Mouse (Mus musculus) hindbrain, embryonic 15.5 days (tissue): ENCODE measurements around the gene Pcsk2. TPM values are rescaled to one million over a fixed set of nuclear protein-coding genes. Genes with fewer than 3 reads are reported as not detected.

Experiments
- ATAC-seq: fragments of 200-750 bp; cut with Nextera tagmentation; 2 replicates; pipeline ENCODE4 v1.8.0; 2017; ENCODE audit warnings: low read depth, moderate number of reproducible peaks, moderate TSS enrichment; ENCODE audit not compliant: low FRiP score
- H3K27ac ChIP-seq: fragments of 300-500 bp; sonication (generic); replicated peaks from 2 replicates; pipeline ENCODE4 v1.5.1; 2015; ENCODE audit warnings: mild to moderate bottlenecking, inconsistent platforms
- H3K27me3 ChIP-seq: fragments of 300-500 bp; sonication (generic); 2 replicates; pipeline ENCODE4 v1.6.1; 2015; ENCODE audit warnings: control low read depth, inconsistent platforms
- H3K36me3 ChIP-seq: fragments of 300-500 bp; sonication (generic); 2 replicates; pipeline ENCODE4 v1.6.1; 2015; ENCODE audit warnings: control low read depth, inconsistent platforms
- H3K4me1 ChIP-seq: fragments of 300-500 bp; sonication (generic); replicated peaks from 2 replicates; pipeline ENCODE4 v1.6.1; 2015; ENCODE audit warnings: control low read depth, inconsistent platforms
- H3K4me2 ChIP-seq: fragments of 300-500 bp; sonication (generic); 2 replicates; pipeline ENCODE4 v1.6.1; 2015; ENCODE audit warnings: moderate library complexity, mild to moderate bottlenecking, inconsistent platforms
- H3K4me3 ChIP-seq: fragments of 300-500 bp; sonication (generic); 2 replicates; pipeline ENCODE4 v1.5.1; 2015; ENCODE audit warnings: mild to moderate bottlenecking, inconsistent platforms
- H3K9ac ChIP-seq: fragments of 300-500 bp; sonication (generic); 2 replicates; pipeline ENCODE4 v1.6.1; 2015; ENCODE audit warnings: inconsistent platforms
- H3K9me3 ChIP-seq: fragments of 300-500 bp; sonication (generic); 2 replicates; pipeline ENCODE4 v1.6.1; 2016; ENCODE audit warnings: control low read depth, inconsistent platforms
- WGBS: fragments of 180-500 bp; shearing (Covaris S2); methylation state at CpG from one replicate; pipeline ENCODE4 v1.1.7; 2015; 5-methylcytosine and 5-hydroxymethylcytosine counted together
- polyA plus RNA-seq: library from polyadenylated mRNA; unstranded; fragments of >200 nt; fragmentation: Nextera tagmentation; extraction: Ambion mirVana; gene quantifications from 2 replicates; pipeline ENCODE4 v1.2.1, GENCODE M21; 2015

Gene Pcsk2
- polyA plus RNA-seq, 1 experiment from 2014 or later = 22.4 TPM

- H3K9ac ChIP-seq = no peak overlapping the region
- no peaks in the 10 kb centered on the region for H3K36me3 ChIP-seq
- ATAC-seq = no peak
- H3K4me1 ChIP-seq = no peaks in the 10 kb centered on the region
- no peak overlapping the region for H3K27ac ChIP-seq
- no peak overlapping the region for H3K4me2 ChIP-seq
- H3K27me3 ChIP-seq = no peaks in the 10 kb centered on the region
- no peaks in the 10 kb centered on the region for H3K9me3 ChIP-seq
- 72% methylated on average over 6 of the region's 6 CpGs for WGBS
- no peak overlapping the region for H3K4me3 ChIP-seq
Observed at GRCm38 (mm10) chr2:143585341-143585740, 39.4 kb downstream of the Pcsk2 start.

- Histone ChIP-seq H3K36me3 (no peaks in the 10 kb centered on the region), H3K9me3 (no peaks in the 10 kb centered on the region), H3K4me3 (no peak overlapping the region), H3K4me2 (no peak overlapping the region), H3K27ac (no peak overlapping the region), H3K27me3 (no peaks in the 10 kb centered on the region), H3K9ac (no peak overlapping the region), H3K4me1 (no peaks in the 10 kb centered on the region)
- WGBS = 90% methylated on average over 2 of the region's 2 CpGs
- no peak for ATAC-seq
Observed at GRCm38 (mm10) chr2:143590398-143590797, 44.4 kb downstream of the Pcsk2 start.

GRCm38 (mm10) chr2:143603071-143603470 lies 57.1 kb downstream of the Pcsk2 start:
- 67% methylated on average over 3 of the region's 3 CpGs for WGBS
- no peak overlapping the region for H3K4me2 ChIP-seq
- no peaks in the 10 kb centered on the region for H3K4me1 ChIP-seq
- no peak for ATAC-seq
- no peaks in the 10 kb centered on the region for H3K27me3 ChIP-seq
- H3K9ac ChIP-seq = no peak overlapping the region
- no peak overlapping the region for H3K27ac ChIP-seq
- no peak overlapping the region for H3K4me3 ChIP-seq
- H3K36me3 ChIP-seq = no peaks in the 10 kb centered on the region
- no peaks in the 10 kb centered on the region for H3K9me3 ChIP-seq

GRCm38 (mm10) chr2:143603871-143604512 lies 58.0 kb downstream of the Pcsk2 start:
- H3K9me3 ChIP-seq = no peaks in the 10 kb centered on the region
- H3K4me2 ChIP-seq = no peak overlapping the region
- H3K4me3 ChIP-seq = no peak overlapping the region
- WGBS = 43% methylated on average over 2 of the region's 2 CpGs
- no peak overlapping the region for H3K27ac ChIP-seq
- no peaks in the 10 kb centered on the region for H3K4me1 ChIP-seq
- no peak for ATAC-seq
- H3K36me3 ChIP-seq = no peaks in the 10 kb centered on the region
- H3K27me3 ChIP-seq = no peaks in the 10 kb centered on the region
- no peak overlapping the region for H3K9ac ChIP-seq

- H3K36me3 ChIP-seq = no peaks in the 10 kb centered on the region
- no peaks in the 10 kb centered on the region for H3K9me3 ChIP-seq
- no peak for ATAC-seq
- H3K4me3 ChIP-seq = no peak overlapping the region
- WGBS = 63% methylated on average over 9 of the region's 9 CpGs
- H3K27me3 ChIP-seq = no peaks in the 10 kb centered on the region
- H3K4me2 ChIP-seq = no peak overlapping the region
- no peak overlapping the region for H3K9ac ChIP-seq
- peaks cover 3% of the 10 kb centered on the region; the same call in 1 of the 2 replicates for H3K4me1 ChIP-seq
- no peak overlapping the region for H3K27ac ChIP-seq
Observed at GRCm38 (mm10) chr2:143610355-143611331, 64.7 kb downstream of the Pcsk2 start.

- Histone ChIP-seq H3K27me3 (no peaks in the 10 kb centered on the region), H3K9ac (no peak overlapping the region), H3K9me3 (no peaks in the 10 kb centered on the region), H3K4me3 (no peak overlapping the region), H3K27ac (no peak overlapping the region), H3K4me2 (no peak overlapping the region), H3K36me3 (no peaks in the 10 kb centered on the region), H3K4me1 (peaks cover 3% of the 10 kb centered on the region; the same call in 1 of the 2 replicates)
- 90% methylated on average over 3 of the region's 3 CpGs for WGBS
- ATAC-seq = no peak
Observed at GRCm38 (mm10) chr2:143613466-143613865, 67.5 kb downstream of the Pcsk2 start.

- no peak for ATAC-seq
- WGBS = 60% methylated on average over 5 of the region's 5 CpGs
- no peak overlapping the region for H3K27ac ChIP-seq
- no peak overlapping the region for H3K4me2 ChIP-seq
- no peaks in the 10 kb centered on the region for H3K36me3 ChIP-seq
- no peak overlapping the region for H3K4me3 ChIP-seq
- peaks cover 3% of the 10 kb centered on the region; the same call in 1 of the 2 replicates for H3K4me1 ChIP-seq
- H3K9ac ChIP-seq = no peak overlapping the region
- no peaks in the 10 kb centered on the region for H3K27me3 ChIP-seq
- no peaks in the 10 kb centered on the region for H3K9me3 ChIP-seq
Observed at GRCm38 (mm10) chr2:143614775-143615174, 68.8 kb downstream of the Pcsk2 start.

- Histone ChIP-seq H3K4me2 (no peak overlapping the region), H3K27me3 (no peaks in the 10 kb centered on the region)
- 43% methylated on average over 3 of the region's 3 CpGs for WGBS
Observed at GRCm38 (mm10) chr2:143620916-143621315, 75.0 kb downstream of the Pcsk2 start.

GRCm38 (mm10) chr2:143623916-143624315 lies 78.0 kb downstream of the Pcsk2 start:
- Histone ChIP-seq H3K4me1 (no peaks in the 10 kb centered on the region), H3K27me3 (no peaks in the 10 kb centered on the region), H3K36me3 (no peaks in the 10 kb centered on the region), H3K27ac (no peak overlapping the region), H3K4me2 (no peak overlapping the region), H3K9me3 (no peaks in the 10 kb centered on the region), H3K4me3 (no peak overlapping the region), H3K9ac (no peak overlapping the region)
- 72% methylated on average over 3 of the region's 3 CpGs for WGBS
- no peak for ATAC-seq

More at GRCm38 (mm10) chr2:143620916-143621315, 75.0 kb downstream of the Pcsk2 start:
- H3K36me3 ChIP-seq = no peaks in the 10 kb centered on the region
- no peak overlapping the region for H3K9ac ChIP-seq
- ATAC-seq = no peak
- no peaks in the 10 kb centered on the region for H3K4me1 ChIP-seq
- no peak overlapping the region for H3K27ac ChIP-seq
- H3K9me3 ChIP-seq = no peaks in the 10 kb centered on the region
- no peak overlapping the region for H3K4me3 ChIP-seq

GRCm38 (mm10) chr2:143643305-143643704 lies 97.3 kb downstream of the Pcsk2 start:
- no peak for ATAC-seq
- no peak overlapping the region for H3K4me3 ChIP-seq
- H3K9ac ChIP-seq = no peak overlapping the region
- H3K4me1 ChIP-seq = peaks cover 3% of the 10 kb centered on the region; the same call in 1 of the 2 replicates
- H3K27ac ChIP-seq = no peak overlapping the region
- WGBS = 82% methylated on average over 1 of the region's 1 CpGs
- H3K27me3 ChIP-seq = no peaks in the 10 kb centered on the region
- no peaks in the 10 kb centered on the region for H3K9me3 ChIP-seq
- H3K36me3 ChIP-seq = no peaks in the 10 kb centered on the region
- H3K4me2 ChIP-seq = no peak overlapping the region

GRCm38 (mm10) chr2:143644374-143644773 lies 98.4 kb downstream of the Pcsk2 start:
- ATAC-seq = no peak
- H3K27me3 ChIP-seq = no peaks in the 10 kb centered on the region
- 86% methylated on average over 4 of the region's 4 CpGs for WGBS
- H3K27ac ChIP-seq = no peak overlapping the region
- H3K9me3 ChIP-seq = no peaks in the 10 kb centered on the region
- H3K4me2 ChIP-seq = no peak overlapping the region
- H3K4me1 ChIP-seq = peaks cover 3% of the 10 kb centered on the region; the same call in 1 of the 2 replicates
- H3K4me3 ChIP-seq = no peak overlapping the region
- H3K36me3 ChIP-seq = no peaks in the 10 kb centered on the region
- H3K9ac ChIP-seq = no peak overlapping the region

GRCm38 (mm10) chr2:143646001-143646400 lies 100.0 kb downstream of the Pcsk2 start:
- H3K27ac ChIP-seq = no peak overlapping the region
- no peak overlapping the region for H3K9ac ChIP-seq
- no peak for ATAC-seq
- H3K4me2 ChIP-seq = no peak overlapping the region
- WGBS = 52% methylated on average over 5 of the region's 5 CpGs
- H3K27me3 ChIP-seq = no peaks in the 10 kb centered on the region
- peaks cover 3% of the 10 kb centered on the region; the same call in 1 of the 2 replicates for H3K4me1 ChIP-seq
- H3K9me3 ChIP-seq = no peaks in the 10 kb centered on the region
- no peak overlapping the region for H3K4me3 ChIP-seq
- no peaks in the 10 kb centered on the region for H3K36me3 ChIP-seq
